Mouse (Mus musculus) B cell, adult 2 months (primary cell): ENCODE data around the gene Trip10.

Experiments used
- DNase-seq, 2 experiments: peaks; one replicate each; pipeline ENCODE4 v3.0.0; 2022

The Trip10 gene

GRCm38 (mm10) chr17:57235803-57236202 is 13.5 kb upstream of the Trip10 start:
- no peak for DNase-seq

DNA sequence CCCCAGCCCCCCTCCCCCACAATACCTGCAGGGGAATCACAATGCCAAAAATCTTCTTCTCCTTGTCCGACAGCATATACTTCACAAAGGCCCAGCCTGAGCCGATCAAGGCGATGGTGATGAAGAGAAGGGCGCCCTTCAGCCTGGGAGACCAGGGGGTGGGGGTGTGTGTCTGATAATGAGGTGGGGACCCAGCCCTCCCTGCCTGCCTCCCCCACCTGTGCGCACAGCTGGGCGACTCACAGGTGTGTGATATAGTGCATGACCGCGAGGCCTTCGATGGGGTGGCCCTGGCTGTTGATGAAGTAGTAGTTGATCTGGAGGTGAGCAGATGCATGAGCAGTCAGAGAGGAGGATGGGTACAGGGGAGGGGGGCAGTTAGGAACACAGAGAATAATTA is 12.1 kb upstream of the Trip10 start:
- no peak for DNase-seq

- no peak for DNase-seq
Measured at GRCm38 (mm10) chr17:57243650-57244370, 5.4 kb upstream of the Trip10 start.

- no peak for DNase-seq
Measured at GRCm38 (mm10) chr17:57245311-57245929, 3.8 kb upstream of the Trip10 start.

- no peak for DNase-seq
Measured at GRCm38 (mm10) chr17:57246663-57247392, 2.4 kb upstream of the Trip10 start.

GRCm38 (mm10) chr17:57247393-57248200 is 1.7 kb upstream of the Trip10 start:
- DNase-seq = peak; percentile 82 to 84

- DNase-seq = peak; percentile 82 to 86
Measured at GRCm38 (mm10) chr17:57248201-57248699, 1.0 kb upstream of the Trip10 start, which contains the start of gene Gpr108. TSS of gene Gpr108 (minus strand) at chr17:57248446.

- DNase-seq = peak in 1 of 2 experiments; percentile 36
Measured at GRCm38 (mm10) chr17:57248771-57249170, 484 bp upstream of the Trip10 start.

DNA sequence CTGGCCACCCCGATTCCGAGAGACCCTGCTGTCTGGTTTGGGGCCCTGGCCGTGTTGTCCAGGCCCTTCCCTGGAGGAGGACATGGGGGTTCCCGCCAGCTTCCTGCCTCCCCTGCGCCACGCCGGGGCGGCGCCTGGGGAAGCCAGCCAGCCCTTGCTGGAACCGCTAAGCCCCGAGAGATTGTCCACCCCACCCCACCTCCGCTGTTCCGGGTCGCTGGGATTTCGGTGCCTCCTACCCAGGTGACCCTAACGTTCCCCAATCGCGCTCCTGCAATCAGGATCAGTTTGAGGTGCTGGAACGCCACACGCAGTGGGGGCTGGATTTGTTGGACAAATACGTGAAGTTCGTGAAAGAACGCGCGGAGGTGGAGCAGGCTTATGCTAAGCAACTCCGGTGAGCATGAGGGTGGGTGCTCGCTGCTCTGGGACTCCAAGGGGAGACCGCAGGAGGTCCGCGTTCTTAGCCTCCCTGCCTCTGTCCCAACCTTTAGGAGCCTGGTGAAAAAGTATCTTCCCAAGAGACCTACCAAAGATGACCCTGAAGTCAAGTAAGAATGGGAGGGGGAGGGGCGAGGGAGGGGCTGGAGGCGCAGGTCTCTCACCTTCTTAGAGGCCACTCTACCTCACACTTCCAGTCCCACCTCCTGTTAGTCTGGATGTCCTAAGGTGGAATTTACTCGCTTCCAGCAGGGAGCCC is 1.4 kb downstream of the Trip10 start:
- peak; percentile 24 to 30 for DNase-seq

GRCm38 (mm10) chr17:57251431-57251830 is 2.2 kb downstream of the Trip10 start:
- no peak for DNase-seq

DNA sequence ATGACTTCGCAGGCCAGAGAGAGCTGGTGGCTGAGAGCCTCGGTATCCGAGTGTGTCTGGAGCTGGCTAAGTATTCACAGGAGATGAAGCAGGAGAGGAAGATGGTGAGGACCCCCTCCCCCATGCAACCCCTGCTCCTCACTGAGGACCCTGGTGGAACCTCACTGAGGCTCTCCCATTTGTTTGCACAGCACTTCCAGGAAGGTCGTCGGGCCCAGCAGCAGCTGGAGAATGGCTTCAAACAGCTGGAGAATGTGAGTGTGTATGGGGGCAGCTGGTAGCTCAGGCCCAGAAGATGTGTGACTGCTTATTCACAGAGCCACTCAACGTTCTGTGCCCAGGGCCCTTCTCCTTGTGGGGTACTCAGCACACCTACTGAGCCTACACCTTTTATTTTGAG is 4.1 kb downstream of the Trip10 start:
- DNase-seq = no peak

DNA sequence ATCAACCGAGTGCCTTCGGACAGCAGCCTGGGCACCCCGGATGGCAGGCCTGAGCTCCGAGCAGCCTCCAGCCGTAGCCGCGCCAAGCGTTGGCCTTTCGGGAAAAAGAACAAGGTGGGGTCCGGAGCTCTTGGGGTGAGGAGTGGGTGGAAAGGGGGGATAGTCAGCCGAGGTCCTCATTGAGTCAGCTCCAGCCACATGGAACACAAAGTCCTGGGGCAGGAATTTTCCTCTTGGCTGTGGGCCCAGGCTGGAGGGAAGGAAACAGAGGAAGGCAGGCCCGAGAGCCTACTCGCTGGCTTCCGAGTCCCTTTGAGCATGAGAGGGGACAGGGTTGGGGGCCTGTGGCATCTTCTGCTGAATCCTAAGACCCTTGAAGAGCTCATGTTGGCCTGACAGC is 6.1 kb downstream of the Trip10 start:
- DNase-seq = no peak

DNA sequence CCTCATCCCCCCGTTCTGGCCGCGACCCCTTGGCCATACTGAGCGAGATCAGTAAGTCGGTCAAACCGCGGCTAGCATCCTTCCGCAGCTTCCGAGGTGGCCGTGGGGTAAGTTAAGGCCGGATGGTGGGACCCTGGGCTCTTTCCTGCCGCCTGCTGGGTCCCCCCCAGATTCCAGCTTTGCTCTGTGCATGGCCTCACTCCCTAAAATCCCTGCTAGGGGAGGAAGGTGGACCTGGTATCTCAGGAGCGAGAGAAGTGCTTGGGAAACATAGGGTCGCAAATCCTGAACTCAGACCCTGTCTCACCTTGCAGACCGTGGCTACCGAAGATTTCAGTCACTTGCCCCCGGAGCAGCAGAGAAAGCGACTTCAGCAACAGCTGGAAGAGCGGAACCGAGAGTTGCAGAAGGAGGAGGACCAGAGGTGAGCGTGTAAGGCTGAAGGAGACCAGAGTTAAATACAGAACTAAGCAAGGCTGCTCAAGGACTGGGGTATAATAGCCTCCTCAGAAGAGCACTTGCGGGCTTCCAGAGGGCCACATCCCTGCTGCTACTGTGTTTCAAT is 7.7 kb downstream of the Trip10 start:
- DNase-seq = no peak

GRCm38 (mm10) chr17:57258191-57258590 is 8.9 kb downstream of the Trip10 start:
- no peak for DNase-seq

GRCm38 (mm10) chr17:57259742-57260141 is 10.5 kb downstream of the Trip10 start:
- DNase-seq = no peak

- DNase-seq = no peak
Measured at GRCm38 (mm10) chr17:57260351-57260750, 11.1 kb downstream of the Trip10 start.

GRCm38 (mm10) chr17:57261286-57261685 is 12.0 kb downstream of the Trip10 start:
- DNase-seq = no peak

DNA sequence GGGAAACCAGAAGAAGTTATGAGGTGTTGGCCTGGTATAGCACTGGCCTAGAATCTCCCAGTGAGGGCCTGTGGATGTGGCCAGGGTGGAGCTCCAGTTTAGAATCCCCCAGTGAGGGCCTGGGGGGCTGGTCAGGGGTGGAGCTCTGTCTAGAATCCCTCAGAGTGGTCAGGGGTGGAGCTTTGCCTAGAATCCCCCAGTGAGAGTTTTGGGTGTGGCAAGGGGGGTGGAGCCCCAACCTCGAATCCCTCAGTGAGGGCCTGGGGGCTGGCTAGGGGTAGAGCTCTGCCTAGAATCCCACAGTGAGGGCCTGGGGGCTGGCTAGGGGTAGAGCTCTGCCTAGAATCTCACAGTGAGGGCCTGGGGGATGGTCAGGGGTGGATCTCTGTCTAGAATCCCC is 12.5 kb downstream of the Trip10 start:
- DNase-seq = no peak

GRCm38 (mm10) chr17:57262901-57263550 is 13.8 kb downstream of the Trip10 start:
- no peak for DNase-seq

DNA sequence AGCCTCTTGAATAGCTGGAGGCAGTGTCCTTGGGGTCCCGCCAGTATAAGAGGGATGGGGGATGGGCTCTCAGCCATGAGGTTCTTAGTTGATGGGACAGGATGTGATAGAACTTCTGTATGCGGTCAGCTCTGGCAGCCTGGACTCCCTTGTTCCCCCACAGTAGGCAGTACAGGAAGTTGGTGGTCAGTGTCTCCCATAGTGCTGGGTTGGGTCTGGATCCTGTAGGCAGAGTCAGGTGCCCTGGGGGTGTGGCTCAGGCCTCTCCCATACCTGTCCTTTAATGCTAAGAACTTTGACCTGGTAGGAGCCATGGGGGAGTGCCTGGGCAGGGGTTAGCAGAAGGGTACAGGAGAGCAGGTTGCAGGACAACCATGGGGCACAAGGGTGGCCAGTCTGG is 14.9 kb downstream of the Trip10 start:
- DNase-seq = no peak
